Mouse (Mus musculus) neural tube, embryonic 12.5 days (tissue): ENCODE measurements around the gene D1Pas1. TPM values are rescaled to one million over a fixed set of nuclear protein-coding genes. Genes with fewer than 3 reads are reported as not detected.

Source experiments
- ATAC-seq: fragments of 200-750 bp; cut with Nextera tagmentation; 2 replicates; pipeline ENCODE4 v1.8.0; 2017; ENCODE audit warnings: low read depth, mild to moderate bottlenecking, moderate TSS enrichment, moderate library complexity; ENCODE audit not compliant: low FRiP score
- H3K27ac ChIP-seq: fragments of 300-500 bp; sonication (generic); 2 replicates; pipeline ENCODE4 v1.5.1; 2016
- H3K27me3 ChIP-seq: fragments of 300-500 bp; sonication (generic); replicated peaks from 2 replicates; pipeline ENCODE4 v1.6.1; 2016; ENCODE audit warnings: mild to moderate bottlenecking
- H3K36me3 ChIP-seq: fragments of 300-500 bp; sonication (generic); 2 replicates; pipeline ENCODE4 v1.6.1; 2016; ENCODE audit warnings: mild to moderate bottlenecking
- H3K4me1 ChIP-seq: fragments of 300-500 bp; sonication (generic); 2 replicates; pipeline ENCODE4 v1.6.1; 2016
- H3K4me2 ChIP-seq: fragments of 300-500 bp; sonication (generic); replicated peaks from 2 replicates; pipeline ENCODE4 v1.6.1; 2016; ENCODE audit warnings: mild to moderate bottlenecking
- H3K4me3 ChIP-seq: fragments of 300-500 bp; sonication (generic); 2 replicates; pipeline ENCODE4 v1.5.1; 2016
- H3K9ac ChIP-seq: fragments of 300-500 bp; sonication (generic); 2 replicates; pipeline ENCODE4 v1.6.1; 2016; ENCODE audit warnings: mild to moderate bottlenecking
- H3K9me3 ChIP-seq: fragments of 300-500 bp; sonication (generic); 2 replicates; pipeline ENCODE4 v1.6.1; 2016; ENCODE audit warnings: mild to moderate bottlenecking
- WGBS: fragments of 180-500 bp; shearing (Covaris S2); methylation state at CpG from one replicate; pipeline ENCODE4 v1.1.7; 2016; 5-methylcytosine and 5-hydroxymethylcytosine counted together
- polyA plus RNA-seq: library from polyadenylated mRNA; unstranded; fragments of >200 nt; fragmentation: Nextera tagmentation; extraction: Ambion mirVana; gene quantifications from 2 replicates; pipeline ENCODE4 v1.2.1, GENCODE M21; 2016

The D1Pas1 gene
- polyA plus RNA-seq, 1 experiment from 2014 or later: 0.28 TPM

GRCm38 (mm10) chr1:187020011-187020410, 52.8 kb downstream of the D1Pas1 start:
- 80% methylated on average over 7 of the region's 7 CpGs for WGBS
- Histone ChIP-seq H3K4me1 (no peaks in the 10 kb centered on the region), H3K9ac (no peak overlapping the region), H3K27me3 (no peaks in the 10 kb centered on the region), H3K9me3 (no peaks in the 10 kb centered on the region), H3K4me3 (no peak overlapping the region), H3K4me2 (no peak overlapping the region), H3K36me3 (no peaks in the 10 kb centered on the region), H3K27ac (no peak overlapping the region)
- no peak for ATAC-seq

Other genes starting within 250 kb of the D1Pas1 start
- gene Rrp15, start 218.1 kb upstream of the D1Pas1 start, polyA plus RNA-seq: 41.7 and 49.1 TPM in 2 replicates
- gene Spata17, start 248.0 kb downstream of the D1Pas1 start, polyA plus RNA-seq: 0.80 and 1.5 TPM in 2 replicates
- gene Gpatch2, start 248.1 kb downstream of the D1Pas1 start, polyA plus RNA-seq: 25.8 and 26.4 TPM in 2 replicates